Mouse (Mus musculus) limb, embryonic 11.5 days (tissue): ENCODE results near the gene Spc24. TPM values are rescaled to one million over a fixed set of nuclear protein-coding genes. Genes with fewer than 3 reads are reported as not detected.
"Not testable (repeated sequence)": the region's sequence is repeated elsewhere in the genome, so short reads cannot be mapped to it uniquely, and the experiment has no call there.

Experiments
- ATAC-seq: fragments of 200-750 bp; cut with Nextera tagmentation; 2 replicates; pipeline ENCODE4 v1.8.0; 2017; ENCODE audit warnings: low read depth; ENCODE audit not compliant: insufficient number of reproducible peaks, low FRiP score, low TSS enrichment
- DNase-seq: peaks from one replicate; pipeline ENCODE4 v3.0.0-alpha.2; 2015; ENCODE audit warnings: low spot score
- H3K27ac ChIP-seq: fragments of 300-500 bp; sonication (generic); replicated peaks from 2 replicates; pipeline ENCODE4 v1.5.1; 2014; ENCODE audit warnings: low read depth, mild to moderate bottlenecking, low read length
- H3K27me3 ChIP-seq: fragments of 300-500 bp; sonication (generic); 2 replicates; pipeline ENCODE4 v1.6.1; 2014; ENCODE audit warnings: mild to moderate bottlenecking, low read length, mixed read lengths; ENCODE audit not compliant: control insufficient read depth, insufficient read depth
- H3K36me3 ChIP-seq: fragments of 300-500 bp; sonication (generic); 2 replicates; pipeline ENCODE4 v1.6.1; 2014; ENCODE audit warnings: mild to moderate bottlenecking, low read length, moderate library complexity, mixed read lengths; ENCODE audit not compliant: control insufficient read depth, insufficient read depth
- H3K4me1 ChIP-seq: fragments of 300-500 bp; sonication (generic); 2 replicates; pipeline ENCODE4 v1.6.1; 2014; ENCODE audit warnings: low read length, mixed read lengths; ENCODE audit not compliant: control insufficient read depth, insufficient read depth
- H3K4me2 ChIP-seq: fragments of 300-500 bp; sonication (generic); 2 replicates; pipeline ENCODE4 v1.6.1; 2014; ENCODE audit warnings: low read depth, mild to moderate bottlenecking, moderate library complexity; ENCODE audit not compliant: severe bottlenecking
- H3K4me3 ChIP-seq: fragments of 300-500 bp; sonication (generic); 2 replicates; pipeline ENCODE4 v1.5.1; 2014; ENCODE audit warnings: low read depth, low read length
- H3K9ac ChIP-seq: fragments of 300-500 bp; sonication (generic); 2 replicates; pipeline ENCODE4 v1.6.1; 2014; ENCODE audit warnings: mild to moderate bottlenecking, low read length
- H3K9me3 ChIP-seq: fragments of 300-500 bp; sonication (generic); 2 replicates; pipeline ENCODE4 v1.6.1; 2016; ENCODE audit warnings: low read length; ENCODE audit not compliant: control insufficient read depth
- WGBS: fragments of 180-500 bp; shearing (Covaris S2); extraction: QIAGEN DNeasy Blood & Tissue Kit; methylation state at CpG from one replicate; pipeline ENCODE4 v1.1.7; 2014; 5-methylcytosine and 5-hydroxymethylcytosine counted together
- polyA plus RNA-seq: library from polyadenylated mRNA; unstranded; fragments of >200 nt; fragmentation: Nextera tagmentation; extraction: Ambion mirVana; gene quantifications from 2 replicates; pipeline ENCODE4 v1.2.1, GENCODE M21; 2014

Gene Spc24
- polyA plus RNA-seq, 1 experiment from 2014 or later = 183 TPM

DNA sequence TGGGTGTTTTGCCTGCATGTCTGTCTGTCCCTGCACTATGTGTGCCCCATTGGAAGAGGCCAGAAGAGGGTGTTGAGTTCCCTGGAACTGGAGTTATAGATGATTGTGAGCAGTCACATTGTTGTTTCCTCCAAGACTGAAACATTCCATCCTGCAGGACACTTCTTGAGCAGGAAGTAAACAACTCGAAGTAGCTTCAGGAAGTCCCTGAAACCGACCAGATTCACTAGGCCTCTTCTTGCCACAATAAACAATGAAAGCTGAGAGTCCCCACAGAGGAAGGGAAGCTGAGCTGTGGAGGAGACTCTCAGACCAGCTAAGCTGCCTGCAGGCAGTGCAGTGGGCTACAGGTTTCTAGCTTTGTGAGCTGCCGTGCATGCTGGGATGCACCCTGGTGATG lies 17.6 kb upstream of the Spc24 start:
- Histone ChIP-seq H3K4me3 (no peak overlapping the region), H3K9me3 (no peaks in the 10 kb centered on the region), H3K4me1 (0 out of 2 replicates have a peak, but pooled peaks cover 2% of the 10 kb centered on the region), H3K4me2 (no peak overlapping the region), H3K9ac (no peak overlapping the region), H3K27ac (no peak overlapping the region), H3K27me3 (no peaks in the 10 kb centered on the region), H3K36me3 (peaks cover 44% of the 10 kb centered on the region)
- no peak for ATAC-seq
- DNase-seq = no peak
- WGBS = 95% methylated on average over 3 of the region's 3 CpGs

DNA sequence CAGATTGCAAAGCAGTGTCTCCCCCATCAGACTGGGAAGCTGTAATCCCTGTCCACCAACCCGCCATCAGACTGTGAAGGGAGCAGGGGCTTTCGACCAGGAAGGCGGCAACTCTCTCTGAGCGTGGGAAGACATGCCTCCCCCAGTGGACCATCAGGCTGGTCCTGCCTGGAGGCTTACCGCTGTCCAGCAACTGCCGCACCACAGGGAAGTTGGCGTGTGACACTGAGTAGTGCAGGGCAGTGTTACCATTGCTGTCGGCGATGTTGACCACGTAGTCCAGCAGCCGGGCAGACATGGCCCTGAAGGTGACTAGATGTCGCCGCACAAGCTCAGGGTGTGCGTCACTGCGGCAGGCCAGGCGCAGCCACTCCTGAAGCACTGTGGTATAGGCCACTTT lies 14.2 kb upstream of the Spc24 start:
- 95% methylated on average over 16 of the region's 16 CpGs for WGBS
- ATAC-seq = no peak

GRCm38 (mm10) chr9:21773396-21773795 lies 13.3 kb upstream of the Spc24 start:
- not testable (repeated sequence) for H3K9me3 ChIP-seq, ATAC-seq, H3K27me3 ChIP-seq, H3K4me3 ChIP-seq, H3K27ac ChIP-seq, DNase-seq, H3K9ac ChIP-seq, H3K4me2 ChIP-seq
- 83% methylated on average over 5 of the region's 5 CpGs for WGBS
- Histone ChIP-seq H3K36me3 (peaks cover 39% of the 10 kb centered on the region), H3K4me1 (peaks cover 12% of the 10 kb centered on the region)

More for the DNA sequence above, 14.2 kb upstream of the Spc24 start:
- Histone ChIP-seq H3K4me1 (peaks cover 4% of the 10 kb centered on the region; the same call in 1 of the 2 replicates), H3K4me3 (no peak overlapping the region), H3K27ac (no peak overlapping the region), H3K36me3 (peaks cover 39% of the 10 kb centered on the region), H3K9me3 (no peaks in the 10 kb centered on the region), H3K4me2 (no peak overlapping the region), H3K9ac (no peak overlapping the region), H3K27me3 (no peaks in the 10 kb centered on the region)
- DNase-seq = no peak

DNA sequence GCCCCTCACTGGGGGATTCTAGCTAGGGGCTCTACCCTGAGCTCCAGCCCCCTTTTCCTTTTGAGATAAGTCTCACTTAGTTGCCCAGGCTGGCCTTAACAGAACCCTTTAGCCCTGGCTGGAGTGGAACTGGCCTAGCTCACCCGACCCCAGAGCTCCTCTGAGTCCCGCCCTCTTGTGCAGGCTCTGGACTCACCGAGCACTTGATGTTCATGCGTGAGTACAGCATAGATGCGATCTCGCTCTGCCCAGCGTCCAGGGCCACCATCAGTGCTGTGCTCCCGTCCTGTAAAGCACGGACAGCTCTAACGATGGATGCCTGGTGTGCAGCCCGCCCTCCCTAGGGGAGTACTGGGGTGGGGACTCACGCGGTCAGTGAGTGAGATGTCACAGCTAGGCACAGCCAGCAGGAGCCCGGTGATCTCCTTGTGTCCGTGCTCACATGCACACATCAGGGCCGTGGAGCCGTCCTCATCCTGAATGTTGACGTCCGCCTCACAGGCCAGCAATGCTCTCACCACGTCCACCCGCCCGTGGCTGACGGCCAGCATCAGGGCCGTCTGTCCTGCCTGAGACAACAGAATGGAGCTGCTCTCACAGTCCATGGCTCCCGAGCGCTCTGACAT lies 9.6 kb upstream of the Spc24 start:
- H3K4me3 ChIP-seq = no peak overlapping the region; the same call in 1 of the 2 replicates
- H3K36me3 ChIP-seq = peaks cover 26% of the 10 kb centered on the region
- no peak overlapping the region for H3K9ac ChIP-seq
- DNase-seq (no peak), ATAC-seq (no peak; the same call in 1 of the 2 replicates)
- H3K4me1 ChIP-seq = peaks cover 22% of the 10 kb centered on the region
- 82% methylated on average over 26 of the region's 26 CpGs for WGBS
- no peaks in the 10 kb centered on the region for H3K27me3 ChIP-seq
- no peak overlapping the region for H3K4me2 ChIP-seq
- no peaks in the 10 kb centered on the region for H3K9me3 ChIP-seq
- 0 out of 2 replicates have a peak overlapping the region, but pooled peaks have one; percentile 36 for H3K27ac ChIP-seq

GRCm38 (mm10) chr9:21768511-21769411 lies 8.7 kb upstream of the Spc24 start:
- no peaks in the 10 kb centered on the region for H3K9me3 ChIP-seq

GRCm38 (mm10) chr9:21767896-21768295 lies 7.8 kb upstream of the Spc24 start:
- peak overlapping the region; percentile 96 for H3K27ac ChIP-seq
- peak overlapping the region; percentile 17 for H3K4me2 ChIP-seq
- H3K4me3 ChIP-seq = no peak overlapping the region
- no peaks in the 10 kb centered on the region for H3K27me3 ChIP-seq
- H3K4me1 ChIP-seq = peaks cover 22% of the 10 kb centered on the region
- ATAC-seq (peak; percentile 72; the same call in 1 of the 2 replicates), DNase-seq (peak; percentile 74)
- WGBS = 30% methylated on average over 11 of the region's 11 CpGs
- H3K36me3 ChIP-seq = peaks cover 17% of the 10 kb centered on the region
- peak overlapping the region; percentile 17; the same call in 1 of the 2 replicates for H3K9ac ChIP-seq
- H3K9me3 ChIP-seq = no peaks in the 10 kb centered on the region

More at GRCm38 (mm10) chr9:21768511-21769411, 8.7 kb upstream of the Spc24 start:
- DNase-seq = no peak
- no peak overlapping the region for H3K4me3 ChIP-seq
- WGBS = 68% methylated on average over 13 of the region's 13 CpGs
- H3K4me2 ChIP-seq = peak overlapping the region; percentile 17
- H3K4me1 ChIP-seq = peaks cover 22% of the 10 kb centered on the region
- peak overlapping the region; percentile 96 for H3K27ac ChIP-seq
- no peaks in the 10 kb centered on the region for H3K27me3 ChIP-seq
- H3K9ac ChIP-seq = 0 out of 2 replicates have a peak overlapping the region, but pooled peaks have one; percentile 27
- H3K36me3 ChIP-seq = peaks cover 18% of the 10 kb centered on the region
- no peak; the same call in 1 of the 2 replicates for ATAC-seq

GRCm38 (mm10) chr9:21764084-21764999 lies 4.2 kb upstream of the Spc24 start:
- Histone ChIP-seq H3K9ac (no peak overlapping the region), H3K4me2 (no peak overlapping the region), H3K27me3 (no peaks in the 10 kb centered on the region), H3K4me1 (peaks cover 17% of the 10 kb centered on the region), H3K9me3 (no peaks in the 10 kb centered on the region), H3K27ac (no peak overlapping the region), H3K36me3 (peaks cover 9% of the 10 kb centered on the region; the same call in 1 of the 2 replicates), H3K4me3 (no peak overlapping the region)
- ATAC-seq (no peak), DNase-seq (no peak)
- WGBS = 95% methylated on average over 6 of the region's 6 CpGs
